Mouse (Mus musculus): ENCODE data around the gene Fchsd2. TPM values are rescaled to one million over a fixed set of nuclear protein-coding genes. Genes with fewer than 3 reads are reported as not detected.

Fchsd2 gene
- polyA plus RNA-seq, 1 experiment from 2014 or later = 50.5 TPM

DNA sequence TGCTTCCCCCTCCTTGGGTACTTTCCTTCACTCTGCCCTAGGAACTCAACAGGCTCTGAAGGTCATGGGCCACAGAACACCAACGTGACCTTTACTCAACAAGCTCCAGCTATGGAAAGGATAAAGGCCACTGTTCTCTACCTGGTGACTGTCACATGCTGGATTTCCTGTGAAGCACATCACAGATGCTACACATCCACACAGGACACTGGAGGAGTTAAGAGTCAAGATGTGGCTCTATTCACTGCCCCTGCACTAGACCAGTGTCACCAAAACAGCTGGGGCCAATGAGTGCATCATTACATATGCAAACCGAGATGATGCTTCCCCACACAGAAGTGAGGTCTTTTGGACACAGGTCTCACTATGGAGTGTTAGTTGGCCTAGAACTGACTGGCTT is 25.1 kb upstream of the Fchsd2 start:
- H3K27me3 ChIP-seq (ENCODE audit: control insufficient read depth, insufficient read depth, low read length) = no peaks in the 10 kb centered on the region
- H3K27ac ChIP-seq (replicated peaks; ENCODE audit: low read depth, low read length) = no peak overlapping the region
- WGBS = 78% methylated on average over 2 of the region's 2 CpGs
- no peak overlapping the region for H3K9ac ChIP-seq (replicated peaks; ENCODE audit: low read length)
- no peak for DNase-seq
- no peaks in the 10 kb centered on the region for H3K36me3 ChIP-seq (ENCODE audit: control insufficient read depth, insufficient read depth, low read length)
- H3K4me3 ChIP-seq (replicated peaks; ENCODE audit: low read depth, low read length) = no peak overlapping the region
- no peaks in the 10 kb centered on the region for H3K9me3 ChIP-seq (ENCODE audit: control insufficient read depth, low read length)
- ATAC-seq (ENCODE audit: low FRiP score, low TSS enrichment) = no peak
- no peaks in the 10 kb centered on the region for H3K4me1 ChIP-seq (ENCODE audit: control insufficient read depth, insufficient read depth, low read length)
- no peak overlapping the region for H3K4me2 ChIP-seq (ENCODE audit: low read length)

- Histone ChIP-seq H3K4me1 (ENCODE audit: control insufficient read depth, insufficient read depth, low read length) (no peaks in the 10 kb centered on the region), H3K9ac (replicated peaks; ENCODE audit: low read length) (no peak overlapping the region), H3K4me3 (replicated peaks; ENCODE audit: low read depth, low read length) (no peak overlapping the region), H3K27ac (replicated peaks; ENCODE audit: low read depth, low read length) (no peak overlapping the region), H3K27me3 (ENCODE audit: control insufficient read depth, insufficient read depth, low read length) (no peaks in the 10 kb centered on the region), H3K36me3 (ENCODE audit: control insufficient read depth, insufficient read depth, low read length) (no peaks in the 10 kb centered on the region), H3K9me3 (ENCODE audit: control insufficient read depth, low read length) (no peaks in the 10 kb centered on the region), H3K4me2 (ENCODE audit: low read length) (no peak overlapping the region)
- 85% methylated on average over 6 of the region's 6 CpGs for WGBS
- ATAC-seq (ENCODE audit: low FRiP score, low TSS enrichment) (no peak), DNase-seq (no peak)
Observed at GRCm38 (mm10) chr7:101069271-101069670, 23.4 kb upstream of the Fchsd2 start.

DNA sequence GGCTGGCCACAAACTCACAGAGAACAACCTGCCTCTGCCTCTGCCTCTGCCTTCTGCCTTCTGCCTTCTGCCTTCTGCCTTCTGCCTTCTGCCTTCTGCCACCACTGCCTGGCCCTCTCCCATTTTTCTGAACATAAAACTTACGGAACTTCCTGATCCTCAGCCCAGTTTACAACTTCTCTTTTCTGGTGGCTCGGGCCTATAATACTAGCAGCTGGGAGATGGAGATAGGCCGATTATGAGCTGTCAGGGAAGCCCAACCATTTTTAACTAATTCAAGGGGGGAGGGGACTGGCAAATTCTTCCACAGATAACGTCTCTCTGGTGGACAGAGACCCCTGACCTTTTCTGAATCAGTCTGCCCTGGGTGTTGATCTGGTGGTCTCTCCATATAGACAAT is 22.3 kb upstream of the Fchsd2 start:
- Histone ChIP-seq H3K36me3 (ENCODE audit: control insufficient read depth, insufficient read depth, low read length) (no peaks in the 10 kb centered on the region), H3K4me2 (ENCODE audit: low read length) (no peak overlapping the region), H3K9me3 (ENCODE audit: control insufficient read depth, low read length) (no peaks in the 10 kb centered on the region), H3K4me3 (replicated peaks; ENCODE audit: low read depth, low read length) (no peak overlapping the region), H3K4me1 (ENCODE audit: control insufficient read depth, insufficient read depth, low read length) (no peaks in the 10 kb centered on the region), H3K27ac (replicated peaks; ENCODE audit: low read depth, low read length) (no peak overlapping the region), H3K27me3 (ENCODE audit: control insufficient read depth, insufficient read depth, low read length) (no peaks in the 10 kb centered on the region), H3K9ac (replicated peaks; ENCODE audit: low read length) (no peak overlapping the region)
- DNase-seq (no peak), ATAC-seq (ENCODE audit: low FRiP score, low TSS enrichment) (no peak)
- 47% methylated on average over 4 of the region's 4 CpGs for WGBS

DNA sequence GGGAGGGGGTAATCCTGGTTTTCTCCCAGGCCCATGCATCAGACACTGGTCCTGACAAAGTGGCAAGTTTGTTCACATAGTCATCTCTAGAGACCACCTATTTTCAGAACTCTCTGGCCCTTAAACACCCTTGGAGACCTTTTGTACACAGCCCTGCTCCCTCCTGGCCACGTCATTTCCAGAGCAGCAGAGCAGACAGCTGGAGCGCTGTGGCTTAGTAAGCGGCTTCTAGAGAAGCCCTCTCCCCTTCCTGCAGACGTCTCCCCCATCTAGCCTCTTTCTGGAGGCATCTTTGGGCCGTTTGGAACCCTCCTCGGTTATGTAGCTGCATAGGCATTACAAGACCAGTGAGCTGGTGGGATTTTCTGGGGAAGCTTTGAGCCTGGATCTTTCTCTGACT is 21.6 kb upstream of the Fchsd2 start:
- Histone ChIP-seq H3K9me3 (ENCODE audit: control insufficient read depth, low read length) (no peaks in the 10 kb centered on the region), H3K27me3 (ENCODE audit: control insufficient read depth, insufficient read depth, low read length) (no peaks in the 10 kb centered on the region), H3K4me2 (ENCODE audit: low read length) (no peak overlapping the region), H3K27ac (replicated peaks; ENCODE audit: low read depth, low read length) (no peak overlapping the region), H3K4me3 (replicated peaks; ENCODE audit: low read depth, low read length) (no peak overlapping the region), H3K9ac (replicated peaks; ENCODE audit: low read length) (no peak overlapping the region), H3K4me1 (ENCODE audit: control insufficient read depth, insufficient read depth, low read length) (no peaks in the 10 kb centered on the region), H3K36me3 (ENCODE audit: control insufficient read depth, insufficient read depth, low read length) (no peaks in the 10 kb centered on the region)
- no peak for DNase-seq
- WGBS = 52% methylated on average over 6 of the region's 6 CpGs
- ATAC-seq (ENCODE audit: low FRiP score, low TSS enrichment) = no peak

DNA sequence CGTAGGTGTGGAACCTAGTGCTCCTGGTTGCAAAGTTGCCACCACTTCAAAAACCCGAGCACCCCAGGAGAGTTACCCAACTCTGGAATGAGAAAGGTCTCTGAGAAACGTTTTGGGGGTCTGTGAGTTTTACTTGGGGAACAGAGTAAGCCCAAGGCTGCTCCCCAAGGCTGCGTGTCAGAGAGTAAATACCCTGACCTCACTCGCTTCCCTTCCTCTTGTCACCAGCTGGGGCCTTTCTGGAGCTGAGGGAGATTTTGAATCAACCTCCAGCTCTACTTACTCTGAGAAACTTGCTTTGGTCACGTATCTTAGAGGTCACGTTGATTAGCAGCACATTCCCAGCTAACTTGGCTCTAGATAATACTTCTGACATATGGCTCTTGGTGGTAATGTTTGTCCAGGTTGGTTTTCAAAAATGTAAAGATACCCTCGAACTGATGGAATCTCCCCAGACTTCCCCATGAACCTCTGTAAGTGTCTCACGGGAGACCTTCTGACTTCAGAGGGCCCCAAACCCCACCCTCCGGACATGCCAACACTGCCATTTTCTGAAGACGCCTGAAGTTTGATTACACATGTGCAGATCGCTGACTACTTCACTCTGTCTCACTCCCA is 20.4 kb upstream of the Fchsd2 start:
- 82% methylated on average over 12 of the region's 12 CpGs for WGBS
- H3K27me3 ChIP-seq (ENCODE audit: control insufficient read depth, insufficient read depth, low read length) = no peaks in the 10 kb centered on the region

DNA sequence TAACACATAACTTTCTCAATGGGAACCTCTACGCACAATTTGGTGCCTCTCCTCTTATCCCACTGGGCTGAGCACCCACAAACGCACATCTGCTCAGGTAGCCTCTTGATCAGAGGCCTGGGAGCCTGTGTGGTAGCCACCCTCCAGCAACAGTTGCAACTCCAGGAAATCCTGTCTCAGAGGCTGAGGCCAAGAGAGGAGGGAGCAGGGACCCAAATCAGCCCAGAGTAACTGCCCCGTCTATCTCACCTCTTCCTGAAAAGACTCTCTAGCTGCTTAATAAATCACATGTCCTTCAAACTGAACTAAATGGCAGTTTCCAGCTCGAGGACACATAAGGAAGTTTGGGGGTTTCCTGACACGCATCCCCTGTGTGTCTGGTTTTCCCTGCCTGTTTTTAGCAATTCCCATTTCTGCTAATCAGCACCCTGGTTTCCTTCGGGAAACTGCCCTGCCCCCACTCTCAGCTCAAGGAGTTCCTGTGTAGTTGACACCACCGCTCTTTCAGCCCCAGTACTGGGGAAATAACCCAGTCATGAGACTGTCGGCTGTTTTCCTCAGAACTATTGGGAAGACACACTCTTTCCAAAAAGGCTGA is 18.4 kb upstream of the Fchsd2 start:
- Histone ChIP-seq H3K4me3 (replicated peaks; ENCODE audit: low read depth, low read length) (no peak overlapping the region), H3K27ac (replicated peaks; ENCODE audit: low read depth, low read length) (no peak overlapping the region), H3K36me3 (ENCODE audit: control insufficient read depth, insufficient read depth, low read length) (no peaks in the 10 kb centered on the region), H3K9ac (replicated peaks; ENCODE audit: low read length) (no peak overlapping the region), H3K4me2 (ENCODE audit: low read length) (no peak overlapping the region), H3K27me3 (ENCODE audit: control insufficient read depth, insufficient read depth, low read length) (no peaks in the 10 kb centered on the region), H3K9me3 (ENCODE audit: control insufficient read depth, low read length) (no peaks in the 10 kb centered on the region), H3K4me1 (ENCODE audit: control insufficient read depth, insufficient read depth, low read length) (no peaks in the 10 kb centered on the region)
- WGBS = 82% methylated on average over 8 of the region's 8 CpGs
- ATAC-seq (ENCODE audit: low FRiP score, low TSS enrichment) (no peak), DNase-seq (no peak)

More for the DNA sequence above, 20.4 kb upstream of the Fchsd2 start:
- no peak for ATAC-seq (ENCODE audit: low FRiP score, low TSS enrichment)
- no peak overlapping the region for H3K4me2 ChIP-seq (ENCODE audit: low read length)
- H3K36me3 ChIP-seq (ENCODE audit: control insufficient read depth, insufficient read depth, low read length) = no peaks in the 10 kb centered on the region
- no peak overlapping the region for H3K9ac ChIP-seq (replicated peaks; ENCODE audit: low read length)
- H3K27ac ChIP-seq (replicated peaks; ENCODE audit: low read depth, low read length) = no peak overlapping the region
- no peak for DNase-seq
- no peaks in the 10 kb centered on the region for H3K4me1 ChIP-seq (ENCODE audit: control insufficient read depth, insufficient read depth, low read length)
- no peak overlapping the region for H3K4me3 ChIP-seq (replicated peaks; ENCODE audit: low read depth, low read length)
- no peaks in the 10 kb centered on the region for H3K9me3 ChIP-seq (ENCODE audit: control insufficient read depth, low read length)

- Histone ChIP-seq H3K27ac (replicated peaks; ENCODE audit: low read depth, low read length) (no peak overlapping the region), H3K4me3 (replicated peaks; ENCODE audit: low read depth, low read length) (no peak overlapping the region), H3K9ac (replicated peaks; ENCODE audit: low read length) (no peak overlapping the region), H3K36me3 (ENCODE audit: control insufficient read depth, insufficient read depth, low read length) (no peaks in the 10 kb centered on the region), H3K9me3 (ENCODE audit: control insufficient read depth, low read length) (no peaks in the 10 kb centered on the region), H3K4me1 (ENCODE audit: control insufficient read depth, insufficient read depth, low read length) (no peaks in the 10 kb centered on the region), H3K27me3 (ENCODE audit: control insufficient read depth, insufficient read depth, low read length) (no peaks in the 10 kb centered on the region), H3K4me2 (ENCODE audit: low read length) (no peak overlapping the region)
- WGBS = 71% methylated on average over 9 of the region's 9 CpGs
- DNase-seq (no peak), ATAC-seq (ENCODE audit: low FRiP score, low TSS enrichment) (no peak)
Observed at GRCm38 (mm10) chr7:101083562-101084166, 9.0 kb upstream of the Fchsd2 start.

GRCm38 (mm10) chr7:101084816-101085456 is 7.7 kb upstream of the Fchsd2 start:
- no peaks in the 10 kb centered on the region for H3K4me1 ChIP-seq (ENCODE audit: control insufficient read depth, insufficient read depth, low read length)
- WGBS = 85% methylated on average over 4 of the region's 4 CpGs
- no peak overlapping the region for H3K9ac ChIP-seq (replicated peaks; ENCODE audit: low read length)
- H3K4me3 ChIP-seq (replicated peaks; ENCODE audit: low read depth, low read length) = no peak overlapping the region
- H3K9me3 ChIP-seq (ENCODE audit: control insufficient read depth, low read length) = no peaks in the 10 kb centered on the region
- H3K27me3 ChIP-seq (ENCODE audit: control insufficient read depth, insufficient read depth, low read length) = no peaks in the 10 kb centered on the region
- H3K27ac ChIP-seq (replicated peaks; ENCODE audit: low read depth, low read length) = no peak overlapping the region
- DNase-seq (no peak), ATAC-seq (ENCODE audit: low FRiP score, low TSS enrichment) (no peak)
- no peaks in the 10 kb centered on the region for H3K36me3 ChIP-seq (ENCODE audit: control insufficient read depth, insufficient read depth, low read length)
- no peak overlapping the region for H3K4me2 ChIP-seq (ENCODE audit: low read length)
